Mouse (Mus musculus) thymus, adult 2 months (tissue): ENCODE data around the gene Rpl6.

Source experiments
- CTCF ChIP-seq: fragments of 200-500 bp; IDR thresholded peaks from 2 replicates; pipeline ENCODE4 v1.5.1; 2012; ENCODE audit warnings: mild to moderate bottlenecking, control low read depth, low read length, moderate library complexity, borderline replicate concordance; ENCODE audit not compliant: control insufficient read depth, poor library complexity, insufficient read depth; ENCODE audit errors: extremely low read depth
- POLR2A ChIP-seq: fragments of 200-500 bp; IDR thresholded peaks from 2 replicates; pipeline ENCODE4 v1.6.1; 2012; ENCODE audit warnings: mild to moderate bottlenecking, low read length, control low read depth, moderate library complexity; ENCODE audit not compliant: control insufficient read depth, poor library complexity, insufficient read depth; ENCODE audit errors: extremely low read depth

DNA sequence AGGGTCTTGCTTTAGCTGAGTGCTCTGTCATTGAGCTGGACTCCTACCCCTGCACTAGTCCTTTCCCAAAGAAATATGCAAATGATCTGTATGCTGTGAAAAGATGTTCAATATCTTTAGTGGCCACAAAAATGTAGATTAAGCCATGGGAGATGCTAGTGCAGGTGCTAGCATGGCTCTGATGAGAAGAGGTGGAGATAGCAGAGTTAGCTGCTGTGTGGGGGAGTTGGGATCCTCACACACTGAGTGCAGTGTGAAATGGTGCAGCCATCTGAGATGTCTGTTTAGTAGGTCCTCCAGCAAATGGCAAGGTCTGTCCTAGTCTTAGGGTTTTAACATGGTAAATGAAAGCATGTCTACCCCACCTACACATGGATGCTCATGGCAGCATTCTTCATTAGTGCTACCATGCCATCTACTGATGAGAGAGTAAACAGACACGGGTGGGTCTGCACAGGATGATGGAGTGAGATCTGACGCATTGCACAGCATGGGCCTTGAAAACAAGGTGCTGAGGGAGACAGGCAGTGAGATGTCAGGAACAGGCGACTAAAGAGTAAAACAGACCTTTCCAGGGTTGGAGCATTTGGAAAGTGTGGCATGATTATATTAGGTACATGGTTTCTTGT is 44.6 kb downstream of the Rpl6 start:
- TF ChIP-seq CTCF (no peak), POLR2A (no peak)
